Mouse (Mus musculus): Measurements from ENCODE around the gene Hivep2.

DNA sequence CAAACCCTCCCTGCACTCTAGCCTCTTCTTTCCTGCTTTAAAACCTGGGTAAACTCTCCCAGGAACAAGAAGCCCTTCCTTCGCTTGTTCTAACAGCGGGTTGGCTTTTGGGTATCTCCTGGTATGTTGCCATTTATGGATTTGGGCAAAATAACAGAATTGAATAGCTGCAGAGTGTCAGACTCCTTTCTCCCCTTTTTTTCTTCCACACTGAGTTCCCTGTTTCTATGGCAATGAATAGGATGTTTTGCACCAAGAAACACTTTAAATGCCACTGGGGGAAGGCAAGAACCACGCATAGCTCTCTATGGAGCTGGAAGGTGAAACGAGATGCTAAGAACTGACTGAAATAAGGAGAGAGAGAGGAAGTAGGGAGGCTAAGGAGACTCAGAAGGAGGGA lies 227.8 kb downstream of the Hivep2 start:
- TF ChIP-seq CTCF (IDR thresholded peaks at IDR 0.05; ENCODE audit: borderline replicate concordance, control insufficient read depth, extremely low read depth, insufficient read depth, low read length, poor library complexity) (no peak), POLR2A (IDR thresholded peaks at IDR 0.05; ENCODE audit: control insufficient read depth, extremely low read depth, insufficient read depth, low read length, poor library complexity) (no peak)
